Mouse (Mus musculus) lung, postnatal 10 days (tissue): ENCODE results near the gene Gm8159.
"Not testable (repeated sequence)": the region's sequence is repeated elsewhere in the genome, so short reads cannot be mapped to it uniquely, and the experiment has no call there.

Experiments
- DNase-seq: peaks from one replicate; pipeline ENCODE4 v3.0.0; 2021

The Gm8159 gene

DNA sequence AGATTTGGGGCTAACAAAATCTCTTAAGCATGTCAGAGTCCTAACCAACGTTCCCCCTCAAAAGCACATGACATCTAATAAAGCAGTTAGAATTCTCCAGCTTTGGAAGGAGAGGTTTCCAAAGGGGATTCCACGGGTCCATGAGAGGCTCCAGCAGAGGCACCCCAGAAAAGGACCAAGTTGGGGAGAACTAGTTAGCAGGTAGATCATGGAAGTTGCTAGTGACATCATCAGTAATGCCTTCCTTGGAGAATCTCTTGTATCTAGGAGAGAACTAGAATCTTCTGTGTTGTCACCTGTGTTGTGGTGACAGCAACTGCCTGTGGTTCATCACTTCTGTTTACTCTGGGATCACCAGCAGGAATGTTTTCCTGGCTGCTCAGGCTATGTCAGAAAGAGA, at the start of gene Gm8159:
Gene Gm8159 (plus strand): TSS at position 301 of the 400 bp plus-strand sequence.
- not testable (repeated sequence) for DNase-seq

DNA sequence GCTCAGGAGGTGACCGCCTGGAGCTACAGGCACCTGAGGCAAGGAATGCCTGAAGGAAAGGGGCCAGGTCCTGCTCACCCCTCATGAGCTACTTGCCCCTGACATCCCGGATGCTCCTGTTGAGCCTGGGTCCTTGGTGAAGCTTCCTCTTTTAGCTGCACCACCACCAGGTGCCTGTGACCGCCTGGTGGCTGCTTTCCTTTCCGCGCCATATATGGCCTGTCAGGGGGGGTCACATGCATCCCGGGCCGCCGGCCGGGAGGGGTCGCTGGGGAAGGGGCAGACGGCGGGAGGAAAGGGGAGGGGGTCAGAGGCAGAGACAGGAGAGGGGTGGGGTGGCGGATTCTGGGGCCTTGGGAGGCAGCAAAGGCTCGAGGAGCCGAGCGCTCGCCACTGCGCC, 17.2 kb downstream of the Gm8159 start:
- DNase-seq = peak; percentile 9

DNA sequence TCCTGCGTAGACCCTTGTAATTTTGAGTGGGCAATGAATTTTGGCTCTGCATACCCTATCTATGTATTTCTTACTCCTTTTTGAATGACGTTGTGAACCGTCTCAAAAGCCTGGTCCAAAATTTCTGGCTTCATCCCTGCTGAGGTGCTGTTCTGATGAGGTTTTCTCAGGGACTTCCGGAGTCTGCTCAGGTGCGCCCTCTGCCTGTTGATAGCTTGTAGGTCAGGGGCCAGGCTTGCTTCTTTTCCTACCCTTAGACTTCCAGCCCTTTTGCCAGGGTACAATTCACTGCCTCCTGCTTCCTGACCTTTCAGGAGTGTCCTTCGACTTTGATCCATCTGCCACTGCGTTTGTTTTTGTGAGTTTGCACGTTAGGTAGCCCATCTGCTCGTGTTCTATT, 18.2 kb downstream of the Gm8159 start:
- DNase-seq = peak; percentile 2

DNA sequence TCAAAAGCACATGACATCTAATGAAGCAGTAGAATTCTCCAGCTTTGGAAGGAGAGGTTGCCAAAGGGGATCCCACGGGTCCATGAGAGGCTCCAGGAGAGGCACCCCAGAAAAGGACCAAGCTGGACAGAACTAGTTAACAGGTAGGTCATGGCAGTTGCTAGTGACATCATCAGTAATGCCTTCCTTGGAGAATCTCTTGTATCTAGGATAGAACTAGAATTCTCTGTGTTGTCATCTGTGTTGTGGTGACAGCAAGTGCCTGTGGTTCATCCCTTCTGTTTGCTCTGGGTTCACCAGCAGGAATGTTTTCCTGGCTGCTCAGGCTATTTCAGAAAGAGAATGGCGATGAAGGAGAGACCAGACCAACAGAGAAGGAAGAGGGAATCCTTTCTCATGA, 31.7 kb downstream of the Gm8159 start, which contains the start of gene Gm3239:
Gene Gm3239 (plus strand): TSS at position 301 of the 400 bp plus-strand sequence.
- not testable (repeated sequence) for DNase-seq
